Mouse (Mus musculus): ENCODE results near the gene Satb2. TPM values are rescaled to one million over a fixed set of nuclear protein-coding genes. Genes with fewer than 3 reads are reported as not detected.

Satb2 gene
- polyA plus RNA-seq, 1 experiment from 2014 or later: 1.1 TPM

- Histone ChIP-seq H3K4me3 (peak overlapping the region; percentile 9; the same call in 1 of the 2 replicates), H3K27me3 (ENCODE audit: low read depth, poor library complexity, severe bottlenecking) (peaks cover 100% of the 10 kb centered on the region), H3K36me3 (no peaks in the 10 kb centered on the region), H3K4me1 (peaks cover 45% of the 10 kb centered on the region), H3K9me3 (replicated peaks) (no peaks in the 10 kb centered on the region), H3K27ac (replicated peaks) (no peak overlapping the region)
- peak; percentile 41 for DNase-seq (ENCODE audit: low spot score)
- under 1% methylated on average over 27 of the region's 27 CpGs for WGBS
These were observed 2.3 kb upstream of the Satb2 start for GRCm38 (mm10) chr1:56980631-56981275.

DNA sequence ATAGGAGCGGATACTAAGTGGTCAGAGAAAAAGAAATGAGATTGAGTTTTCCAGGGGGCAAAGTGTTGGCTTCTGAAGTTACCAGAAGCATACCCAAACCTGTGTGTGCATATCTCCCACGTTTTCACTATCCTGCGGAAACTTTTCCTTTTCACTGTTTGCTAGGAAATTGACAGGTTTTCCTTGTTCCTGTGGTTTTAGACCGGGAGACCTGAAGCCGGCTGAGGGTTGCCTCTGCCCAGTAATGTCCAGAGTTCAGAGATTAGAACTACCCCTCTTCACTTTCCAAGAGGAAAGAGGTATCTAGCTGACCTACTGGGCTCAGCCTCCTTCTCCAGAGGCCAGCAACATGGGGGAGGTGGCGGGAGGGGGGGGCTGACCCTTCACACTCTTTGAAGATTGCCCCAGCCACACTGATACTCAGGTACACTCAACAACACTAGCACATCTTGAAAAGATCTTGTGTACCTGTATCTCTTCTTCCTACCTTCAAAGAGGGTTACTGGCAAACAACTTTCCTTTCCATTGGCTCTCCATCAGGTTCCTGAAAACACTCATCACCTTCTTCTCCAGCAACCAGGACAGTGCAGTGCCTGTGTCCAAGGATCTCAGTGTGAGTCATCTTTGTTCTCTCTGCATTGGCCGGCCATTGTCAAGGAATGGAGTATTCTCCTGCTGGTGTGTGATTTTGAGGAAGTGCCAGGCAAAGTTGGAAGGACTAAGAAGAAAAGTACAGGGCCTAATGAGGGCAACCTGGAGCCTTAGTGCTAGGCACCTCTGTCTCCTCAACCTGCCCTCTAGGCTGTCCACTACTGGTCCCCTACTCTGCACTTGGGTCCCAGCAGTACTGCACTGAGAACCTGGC is 1.3 kb upstream of the Satb2 start:
- Histone ChIP-seq H3K36me3 (no peaks in the 10 kb centered on the region), H3K27me3 (ENCODE audit: low read depth, poor library complexity, severe bottlenecking) (peaks cover 100% of the 10 kb centered on the region), H3K9me3 (replicated peaks) (no peaks in the 10 kb centered on the region), H3K27ac (replicated peaks) (no peak overlapping the region), H3K4me1 (peaks cover 50% of the 10 kb centered on the region), H3K4me3 (no peak overlapping the region)
- DNase-seq (ENCODE audit: low spot score): peak; percentile 45
- WGBS: 2% methylated on average over 7 of the region's 7 CpGs

DNA sequence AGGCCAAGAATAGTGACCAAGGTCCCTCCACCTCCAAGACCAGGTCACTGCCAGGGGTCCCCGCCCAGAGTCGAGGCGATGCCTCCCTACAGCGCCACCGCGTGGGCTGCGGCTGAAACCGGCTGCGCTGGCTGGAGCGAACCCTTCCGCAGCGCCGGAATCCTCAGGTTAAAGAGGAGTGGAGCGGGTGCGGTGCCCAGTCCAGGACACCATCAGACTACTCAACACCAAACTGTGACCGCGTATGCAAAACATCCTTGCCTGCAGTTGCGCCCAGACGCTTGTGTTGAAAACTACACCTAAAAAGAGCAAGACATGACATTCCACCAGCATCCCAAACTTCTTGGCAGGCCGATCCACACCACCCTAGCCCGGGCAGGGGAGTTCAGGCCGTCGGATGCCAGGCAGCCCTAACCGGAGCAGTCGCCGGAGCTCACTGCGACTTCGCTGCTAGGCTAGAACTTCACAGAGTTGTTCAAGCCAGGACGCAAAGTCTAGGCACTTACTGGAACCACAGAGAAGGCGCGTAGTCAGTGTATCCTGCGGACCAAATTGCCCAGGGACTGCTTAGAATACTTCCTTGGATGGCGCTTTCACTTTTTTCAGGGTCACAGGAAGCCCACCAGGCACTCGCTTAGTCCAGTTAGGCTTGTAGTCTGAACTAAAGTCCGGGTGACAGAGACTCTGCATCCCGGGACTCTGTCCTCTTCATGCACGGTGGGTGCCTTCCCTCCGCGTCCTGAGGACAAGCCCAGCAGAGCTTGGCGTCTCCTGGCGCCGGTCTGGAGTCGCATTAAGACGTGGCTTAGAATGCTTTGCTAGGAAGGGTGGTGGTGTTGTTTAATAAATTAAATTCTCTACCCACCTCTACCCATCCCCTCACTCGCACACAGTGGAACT is 999 bp downstream of the Satb2 start:
- H3K27ac ChIP-seq (replicated peaks): no peak overlapping the region
- H3K4me1 ChIP-seq: peaks cover 43% of the 10 kb centered on the region

GRCm38 (mm10) chr1:56976825-56977104 is 1.7 kb downstream of the Satb2 start:
- WGBS: 2% methylated on average over 11 of the region's 11 CpGs
- Histone ChIP-seq H3K4me3 (peak overlapping the region; percentile 41), H3K36me3 (no peaks in the 10 kb centered on the region), H3K9me3 (replicated peaks) (no peaks in the 10 kb centered on the region), H3K4me1 (peaks cover 42% of the 10 kb centered on the region), H3K27me3 (ENCODE audit: low read depth, poor library complexity, severe bottlenecking) (peaks cover 82% of the 10 kb centered on the region), H3K27ac (replicated peaks) (no peak overlapping the region)
- DNase-seq (ENCODE audit: low spot score): no peak

More for the DNA sequence above, 999 bp downstream of the Satb2 start:
- peak; percentile 82 for DNase-seq (ENCODE audit: low spot score)
- peak overlapping the region; percentile 41 for H3K4me3 ChIP-seq
- under 1% methylated on average over 45 of the region's 45 CpGs for WGBS
- H3K27me3 ChIP-seq (ENCODE audit: low read depth, poor library complexity, severe bottlenecking): peaks cover 85% of the 10 kb centered on the region
- no peaks in the 10 kb centered on the region for H3K9me3 ChIP-seq (replicated peaks)
- H3K36me3 ChIP-seq: no peaks in the 10 kb centered on the region

DNA sequence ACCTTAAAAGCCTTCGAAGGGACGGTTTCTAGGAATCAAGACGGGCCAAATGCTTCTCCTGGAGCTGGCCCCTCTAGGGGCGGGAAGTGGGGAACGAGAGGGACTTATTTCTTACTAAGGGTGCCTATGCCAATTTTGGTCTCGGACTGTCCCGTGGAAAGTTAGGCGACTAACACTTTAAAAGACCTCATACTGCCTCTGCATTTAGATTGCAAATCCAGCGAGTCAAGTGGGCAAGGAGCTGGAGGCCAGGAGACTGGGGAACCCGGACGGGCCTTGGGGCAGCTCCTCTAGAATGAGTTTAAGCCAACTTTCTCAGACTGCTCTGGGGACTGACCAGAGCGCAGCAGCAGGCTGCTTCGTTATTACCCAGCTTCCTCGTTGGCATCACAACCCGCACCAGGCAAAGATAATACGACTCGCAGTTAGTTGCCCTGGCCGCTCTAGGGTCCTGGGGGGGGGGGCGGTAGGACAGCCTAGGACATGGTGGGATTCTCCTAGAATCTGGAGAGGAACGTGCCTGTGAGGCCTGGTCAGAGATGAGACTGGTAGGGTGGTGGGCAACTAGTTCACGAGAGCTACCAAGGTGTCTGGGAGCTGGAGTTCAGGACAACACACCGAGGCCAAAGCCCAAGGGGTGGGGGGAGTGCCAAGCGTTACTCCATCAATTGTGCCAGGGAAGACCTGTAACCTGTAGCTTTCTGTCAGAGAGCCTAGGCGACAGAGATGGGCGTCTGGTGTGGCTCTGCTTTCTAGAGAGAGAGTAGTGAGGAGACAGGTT is 2.2 kb downstream of the Satb2 start:
- DNase-seq (ENCODE audit: low spot score): peak; percentile 54
- no peaks in the 10 kb centered on the region for H3K9me3 ChIP-seq (replicated peaks)
- WGBS: 1% methylated on average over 25 of the region's 25 CpGs
- peaks cover 82% of the 10 kb centered on the region for H3K27me3 ChIP-seq (ENCODE audit: low read depth, poor library complexity, severe bottlenecking)
- no peak overlapping the region for H3K27ac ChIP-seq (replicated peaks)
- H3K36me3 ChIP-seq: no peaks in the 10 kb centered on the region
- no peak overlapping the region for H3K4me3 ChIP-seq
- H3K4me1 ChIP-seq: peaks cover 47% of the 10 kb centered on the region

- DNase-seq (ENCODE audit: low spot score): peak; percentile 47
- Histone ChIP-seq H3K4me3 (no peak overlapping the region), H3K27ac (replicated peaks) (no peak overlapping the region), H3K27me3 (ENCODE audit: low read depth, poor library complexity, severe bottlenecking) (peaks cover 82% of the 10 kb centered on the region), H3K36me3 (no peaks in the 10 kb centered on the region), H3K9me3 (replicated peaks) (no peaks in the 10 kb centered on the region), H3K4me1 (peaks cover 50% of the 10 kb centered on the region)
- WGBS: under 1% methylated on average over 12 of the region's 12 CpGs
These were observed 2.9 kb downstream of the Satb2 start for GRCm38 (mm10) chr1:56975546-56975945.

DNA sequence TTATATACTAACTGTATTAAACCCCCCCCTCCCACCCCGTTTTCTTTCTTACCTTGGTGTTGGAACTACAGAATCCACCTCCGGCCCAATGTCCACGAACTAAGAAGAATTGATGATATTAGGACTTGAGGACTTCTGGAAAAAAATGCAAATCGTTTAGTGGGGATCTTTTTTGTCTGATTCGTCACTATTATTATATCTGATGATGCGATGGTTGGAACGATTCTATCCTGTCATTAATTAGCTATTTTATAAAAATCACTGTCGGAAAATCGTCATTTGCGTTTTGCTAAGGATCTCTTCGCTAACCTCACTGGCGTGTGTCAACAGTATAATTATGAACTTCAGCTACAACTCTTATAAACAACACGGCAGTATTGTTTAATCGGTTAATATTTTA is 4.3 kb downstream of the Satb2 start:
- Histone ChIP-seq H3K27ac (replicated peaks) (no peak overlapping the region), H3K9me3 (replicated peaks) (no peaks in the 10 kb centered on the region), H3K36me3 (no peaks in the 10 kb centered on the region), H3K4me3 (no peak overlapping the region), H3K27me3 (ENCODE audit: low read depth, poor library complexity, severe bottlenecking) (peaks cover 82% of the 10 kb centered on the region), H3K4me1 (peaks cover 63% of the 10 kb centered on the region)
- WGBS: 6% methylated on average over 14 of the region's 14 CpGs
- no peak for DNase-seq (ENCODE audit: low spot score)

DNA sequence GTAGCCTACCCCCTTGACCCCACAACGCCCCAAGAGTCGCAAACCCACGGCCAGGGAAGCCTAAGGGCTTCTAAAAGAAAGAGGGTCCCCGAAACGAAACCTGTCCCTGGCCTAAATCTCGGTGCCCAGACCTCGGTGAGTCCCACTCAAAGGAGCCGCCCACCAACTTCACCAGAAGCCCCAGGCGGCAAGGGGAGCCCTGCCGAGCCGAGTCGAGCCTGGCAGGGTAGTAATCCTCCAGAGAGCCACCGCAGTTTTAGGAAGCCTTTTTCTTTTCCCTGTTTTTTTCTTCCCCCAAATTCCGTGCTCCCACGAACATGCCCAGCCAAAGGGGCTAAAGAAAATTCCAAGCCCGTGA is 4.9 kb downstream of the Satb2 start:
- WGBS: under 1% methylated on average over 16 of the region's 16 CpGs
- H3K36me3 ChIP-seq: no peaks in the 10 kb centered on the region
- H3K27ac ChIP-seq (replicated peaks): peak overlapping the region; percentile 96
- H3K9me3 ChIP-seq (replicated peaks): no peaks in the 10 kb centered on the region
- peak overlapping the region; percentile 88 for H3K4me3 ChIP-seq
- DNase-seq (ENCODE audit: low spot score): no peak
- H3K4me1 ChIP-seq: peaks cover 63% of the 10 kb centered on the region
- peaks cover 82% of the 10 kb centered on the region for H3K27me3 ChIP-seq (ENCODE audit: low read depth, poor library complexity, severe bottlenecking)

DNA sequence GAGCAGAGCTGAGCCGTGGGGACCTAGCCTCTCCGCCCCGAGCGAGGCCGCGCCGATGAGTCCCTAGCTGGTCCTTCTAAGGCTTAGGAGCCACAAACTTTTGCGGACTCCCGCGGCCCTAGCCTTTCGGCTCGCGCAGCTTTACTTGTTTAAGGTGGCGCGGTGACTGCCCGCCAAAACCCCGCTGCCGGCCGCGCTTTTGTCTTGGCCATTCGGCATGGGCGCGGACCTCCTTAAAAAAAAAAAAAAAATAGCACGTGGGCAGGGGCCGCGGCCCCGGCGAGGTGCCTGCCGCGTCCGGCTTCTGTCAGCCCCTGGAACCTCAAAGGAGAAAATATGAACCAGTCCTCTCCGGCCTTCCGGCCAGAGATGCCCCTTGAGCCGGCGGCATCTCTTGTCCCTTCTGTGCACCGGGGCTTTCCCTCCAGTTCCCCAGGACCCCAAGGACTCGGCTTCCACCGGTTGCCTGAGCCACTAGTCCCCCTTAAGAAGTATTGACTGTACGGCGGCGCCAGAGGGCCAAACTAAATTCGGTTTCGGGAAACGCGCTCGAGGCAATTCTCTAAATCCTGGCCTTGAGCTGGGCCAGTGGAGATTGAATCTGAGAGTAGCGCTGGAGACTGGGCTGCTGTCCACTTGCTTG is 5.4 kb downstream of the Satb2 start:
- DNase-seq (ENCODE audit: low spot score): peak; percentile 96
- no peaks in the 10 kb centered on the region for H3K36me3 ChIP-seq
- no peaks in the 10 kb centered on the region for H3K9me3 ChIP-seq (replicated peaks)
- H3K27me3 ChIP-seq (ENCODE audit: low read depth, poor library complexity, severe bottlenecking): peaks cover 82% of the 10 kb centered on the region
- peak overlapping the region; percentile 88 for H3K4me3 ChIP-seq
- 0% methylated on average over 47 of the region's 47 CpGs for WGBS
- peak overlapping the region; percentile 96 for H3K27ac ChIP-seq (replicated peaks)
- peaks cover 61% of the 10 kb centered on the region for H3K4me1 ChIP-seq

DNA sequence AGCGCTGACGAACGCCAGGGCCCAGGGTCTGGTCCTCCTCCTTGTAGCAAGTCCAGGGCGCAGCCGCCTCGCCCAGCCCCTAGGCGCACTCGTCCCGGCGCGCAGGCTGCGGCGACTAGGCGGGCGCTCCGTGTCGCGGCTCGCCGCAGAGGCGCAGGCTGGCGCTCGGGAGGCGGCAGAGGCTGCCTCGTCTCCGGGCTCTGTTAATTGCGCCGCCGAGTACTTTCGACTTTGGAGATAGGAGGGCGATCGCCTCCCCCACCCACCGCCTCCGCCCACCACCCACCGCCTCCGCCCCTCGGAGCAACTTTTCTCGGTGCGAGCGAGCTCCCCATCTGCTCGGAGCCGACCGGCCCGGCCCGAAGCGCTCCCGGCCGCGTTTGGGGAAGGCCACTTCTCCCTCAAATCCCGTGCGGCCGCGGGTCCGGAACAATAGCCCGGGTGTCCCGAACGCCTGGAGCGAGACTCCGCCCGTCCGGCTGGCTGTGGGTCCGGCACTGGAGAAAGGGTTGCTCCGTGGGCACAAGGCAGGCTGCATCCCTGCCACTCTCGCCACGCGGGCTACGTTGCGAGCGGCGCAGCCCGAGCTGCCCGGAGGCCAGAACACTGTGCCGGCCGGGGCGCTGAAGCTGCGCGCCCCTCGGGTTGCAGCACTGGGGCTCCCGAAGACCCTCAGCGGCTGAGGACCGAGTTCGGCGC is 6.0 kb downstream of the Satb2 start:
- peak overlapping the region; percentile 96 for H3K27ac ChIP-seq (replicated peaks)
- DNase-seq (ENCODE audit: low spot score): peak; percentile 80
- H3K9me3 ChIP-seq (replicated peaks): no peaks in the 10 kb centered on the region
- 0% methylated on average over 83 of the region's 83 CpGs for WGBS
- H3K4me1 ChIP-seq: peaks cover 55% of the 10 kb centered on the region
- peak overlapping the region; percentile 88 for H3K4me3 ChIP-seq
- no peaks in the 10 kb centered on the region for H3K36me3 ChIP-seq
- H3K27me3 ChIP-seq (ENCODE audit: low read depth, poor library complexity, severe bottlenecking): peaks cover 82% of the 10 kb centered on the region

DNA sequence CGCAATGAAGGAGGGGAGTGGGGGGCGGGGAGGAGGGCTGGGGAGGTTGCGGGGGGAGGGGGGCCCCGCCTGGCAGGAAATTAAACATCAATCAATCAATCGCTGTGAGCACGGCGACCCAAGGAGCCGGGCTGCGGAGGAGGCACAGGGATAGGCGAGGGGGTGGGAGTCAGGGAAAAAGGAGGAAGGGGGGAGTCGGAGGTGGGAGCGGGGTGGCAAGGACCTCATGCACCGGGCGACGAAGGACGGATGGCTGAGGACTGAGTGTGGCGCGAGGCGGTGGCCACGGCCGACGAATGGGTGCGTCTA is 6.6 kb downstream of the Satb2 start:
- H3K9me3 ChIP-seq (replicated peaks): no peaks in the 10 kb centered on the region
- no peaks in the 10 kb centered on the region for H3K36me3 ChIP-seq
- DNase-seq (ENCODE audit: low spot score): no peak
- under 1% methylated on average over 23 of the region's 23 CpGs for WGBS
- H3K27ac ChIP-seq (replicated peaks): peak overlapping the region; percentile 96
- peaks cover 50% of the 10 kb centered on the region for H3K4me1 ChIP-seq
- peak overlapping the region; percentile 88 for H3K4me3 ChIP-seq
- H3K27me3 ChIP-seq (ENCODE audit: low read depth, poor library complexity, severe bottlenecking): peaks cover 81% of the 10 kb centered on the region

Data from midbrain, embryonic 10.5 days (tissue).